Mouse (Mus musculus): ENCODE data around the gene Fkbp15.
"Not testable (repeated sequence)": the region's sequence is repeated elsewhere in the genome, so short reads cannot be mapped to it uniquely, and the experiment has no call there.

The Fkbp15 gene

DNA sequence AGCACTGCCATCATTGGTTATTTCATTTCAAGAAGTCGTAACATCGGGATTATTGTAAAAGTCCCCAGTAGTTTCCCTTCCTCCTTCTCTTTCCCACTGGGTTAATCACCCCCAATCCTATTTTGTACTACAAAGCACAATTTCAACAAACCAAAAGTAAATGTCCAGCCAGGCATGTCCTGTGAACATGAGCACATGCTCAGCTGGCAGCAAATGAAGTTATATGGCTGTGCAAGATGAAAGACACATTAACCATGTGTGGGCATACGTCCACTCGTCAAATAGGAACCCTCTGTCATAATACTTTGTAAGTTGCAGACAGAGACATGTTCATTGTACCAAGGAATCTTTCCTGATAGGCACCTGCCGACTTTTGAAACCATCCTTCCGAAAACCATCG lies 77.4 kb downstream of the Fkbp15 start:
- DNase-seq (ENCODE audit: inconsistent ontology term) = no peak

DNA sequence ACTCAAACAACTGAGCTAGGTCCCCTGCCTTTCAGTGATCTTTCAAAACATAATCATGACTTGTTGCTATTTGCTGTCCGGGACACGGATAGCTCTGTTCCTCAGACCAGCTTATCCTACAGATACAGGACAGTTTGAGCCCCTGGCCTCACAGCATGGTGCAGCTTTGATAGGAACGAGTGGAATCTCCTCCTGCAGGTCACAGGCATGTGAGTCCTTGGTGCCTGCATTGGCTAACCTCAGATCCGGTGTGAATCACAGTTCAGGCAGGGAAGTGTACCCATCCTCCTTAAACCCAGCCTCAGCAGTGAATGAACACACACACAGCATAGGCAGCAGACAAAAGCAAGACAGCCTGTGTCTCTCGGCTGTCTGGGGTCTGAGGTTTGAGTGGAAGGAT lies 79.0 kb downstream of the Fkbp15 start:
- DNase-seq (ENCODE audit: inconsistent ontology term) = peak; percentile 25

DNA sequence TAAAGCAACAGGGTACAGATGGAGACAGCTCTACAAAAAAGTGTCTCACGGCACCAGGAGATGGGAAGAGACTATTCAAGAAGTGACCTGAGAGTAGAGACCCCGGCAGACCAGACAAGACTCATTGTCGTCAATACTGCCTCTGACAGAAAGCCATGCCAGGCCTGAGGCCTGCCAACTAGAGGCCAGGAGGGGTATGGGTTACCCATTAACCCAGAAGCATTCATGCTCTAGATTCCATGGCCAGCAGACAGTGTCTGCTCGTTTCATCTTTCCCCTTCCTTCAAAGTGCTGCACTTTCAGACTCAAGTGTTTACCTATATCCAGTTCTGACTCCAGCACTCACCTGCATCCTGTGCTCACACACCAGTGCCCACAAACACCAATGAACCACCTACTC lies 82.3 kb downstream of the Fkbp15 start:
- DNase-seq (ENCODE audit: inconsistent ontology term) = no peak

DNA sequence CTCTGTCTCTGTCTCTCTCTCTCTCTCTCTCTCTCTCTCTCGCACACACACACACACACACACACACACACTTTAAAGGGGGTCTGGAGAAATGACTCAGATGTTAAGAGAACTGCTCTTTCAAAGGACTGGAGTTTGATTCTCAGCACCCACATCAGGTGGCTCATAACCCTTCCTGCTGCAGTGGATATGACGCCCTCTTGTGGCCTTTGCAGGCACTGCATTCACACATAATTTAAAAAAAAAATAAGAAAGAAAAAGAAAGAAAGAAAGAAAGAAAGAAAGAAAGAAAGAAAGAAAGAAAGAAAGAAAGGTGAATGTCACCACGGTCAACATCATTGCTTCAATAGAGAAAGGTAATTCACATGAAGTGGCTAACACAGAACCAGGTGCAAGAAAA lies 83.1 kb downstream of the Fkbp15 start:
- DNase-seq (ENCODE audit: inconsistent ontology term) = no peak

DNA sequence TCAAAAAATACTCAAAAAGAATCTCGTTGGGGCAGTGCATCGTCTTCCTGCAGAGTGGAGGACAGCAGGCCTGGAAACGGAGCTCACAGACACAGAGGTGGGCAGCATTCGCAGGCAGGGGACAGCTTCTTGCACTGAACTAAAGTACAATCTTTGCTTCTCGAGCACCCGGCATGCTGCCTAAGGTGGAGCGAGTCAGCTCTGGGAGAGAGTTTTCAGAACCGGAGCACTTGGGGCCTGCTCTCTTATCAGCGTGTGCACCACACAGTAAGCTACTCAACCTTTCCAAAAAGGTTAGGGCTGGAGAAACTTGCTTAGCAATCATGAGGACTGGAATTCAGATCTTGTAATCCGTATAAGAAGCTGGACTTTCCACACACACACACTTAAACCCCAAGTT lies 83.7 kb downstream of the Fkbp15 start:
- DNase-seq (ENCODE audit: inconsistent ontology term) = no peak

DNA sequence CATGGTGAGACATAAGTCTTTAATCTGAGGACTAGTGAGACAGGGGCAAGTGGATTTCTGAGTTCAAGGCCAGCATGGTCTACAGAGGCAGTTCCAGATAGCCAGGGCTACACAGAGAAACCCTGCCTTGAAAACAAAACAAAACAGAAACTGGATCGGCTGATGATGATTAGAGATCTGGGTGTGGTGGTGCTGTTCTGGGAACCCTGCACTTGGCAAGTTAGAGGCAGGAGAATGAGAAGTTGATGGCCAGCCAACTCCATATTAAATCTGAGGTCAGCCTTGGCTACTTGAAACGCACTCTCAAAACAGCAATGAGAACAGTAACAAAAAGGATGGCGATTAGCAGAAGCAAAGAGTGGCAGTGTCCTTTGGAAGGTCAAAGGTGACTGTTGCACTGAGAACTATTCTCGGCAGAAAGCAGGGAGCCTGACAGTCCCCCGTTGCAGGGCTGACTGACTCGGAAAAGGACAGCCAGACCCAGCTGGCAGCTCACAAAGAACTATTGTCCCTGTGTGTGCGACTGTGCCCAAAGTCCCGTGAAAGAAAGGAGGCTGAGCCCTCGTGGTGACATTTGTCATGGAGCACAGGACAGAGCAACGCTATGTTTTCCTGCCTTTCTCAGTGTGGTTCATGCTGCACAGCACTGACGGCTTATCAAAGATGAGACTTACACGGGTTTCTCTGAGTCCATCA lies 85.4 kb downstream of the Fkbp15 start:
- peak; percentile 85 for DNase-seq (ENCODE audit: inconsistent ontology term)

DNA sequence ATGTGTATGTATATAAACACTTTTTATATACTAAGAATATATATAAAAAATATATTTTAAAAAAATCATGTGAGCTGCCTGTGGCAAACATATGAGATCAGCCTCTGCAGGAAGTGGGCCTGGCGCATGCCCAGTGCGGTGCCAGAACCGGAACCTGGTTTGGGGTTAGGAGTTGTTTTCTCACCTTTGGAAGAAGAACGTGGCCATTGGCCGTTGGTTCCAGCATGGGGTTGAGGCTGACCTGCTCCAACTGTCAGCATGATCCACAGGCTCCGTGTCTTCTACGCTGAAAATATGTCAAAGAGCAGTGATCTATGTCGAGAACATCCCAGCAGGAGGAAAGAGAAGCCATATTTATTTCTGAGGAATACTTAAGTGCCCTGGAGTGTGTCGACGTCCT lies 86.4 kb downstream of the Fkbp15 start:
- DNase-seq (ENCODE audit: inconsistent ontology term) = no peak

DNA sequence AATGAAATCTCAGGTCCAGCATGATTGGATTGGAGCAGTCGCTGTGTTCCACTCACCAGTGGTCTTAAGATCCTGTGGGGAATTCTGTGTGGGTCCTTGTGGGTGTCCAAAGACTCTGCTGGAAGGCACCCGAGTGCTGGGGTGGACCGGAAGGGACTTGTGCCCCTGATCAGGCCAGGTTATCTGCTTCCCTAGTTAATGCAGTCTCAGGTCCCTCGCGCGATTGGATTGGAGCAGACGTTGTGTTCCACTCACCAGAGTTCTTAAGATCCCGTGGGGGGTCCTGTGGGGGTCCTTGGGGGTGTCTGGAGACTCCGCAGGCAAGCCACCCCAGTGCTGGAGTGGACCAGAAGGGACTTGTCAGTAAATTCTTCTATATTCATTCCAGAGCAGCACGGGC lies 87.7 kb downstream of the Fkbp15 start:
- DNase-seq (ENCODE audit: inconsistent ontology term) = no peak

DNA sequence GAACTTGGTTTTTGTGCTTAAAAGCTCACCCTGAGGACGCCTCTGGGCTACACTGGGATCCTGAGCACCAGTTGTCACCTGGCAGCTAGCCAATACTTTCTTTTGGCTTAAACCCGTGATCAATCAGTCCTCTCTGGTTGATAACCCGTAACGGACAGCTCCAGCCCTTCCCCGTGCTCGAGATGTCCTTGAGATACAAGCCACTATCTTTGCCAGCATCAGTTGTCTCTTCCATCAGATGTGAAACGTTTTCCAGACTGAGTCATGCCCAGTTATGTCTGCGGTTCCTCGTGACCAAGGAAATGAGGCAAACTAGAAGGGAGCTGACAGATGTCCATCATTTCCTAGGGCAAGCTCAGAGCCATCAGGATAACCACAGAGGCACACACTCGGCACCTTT lies 93.2 kb downstream of the Fkbp15 start:
- DNase-seq (ENCODE audit: inconsistent ontology term) = no peak

DNA sequence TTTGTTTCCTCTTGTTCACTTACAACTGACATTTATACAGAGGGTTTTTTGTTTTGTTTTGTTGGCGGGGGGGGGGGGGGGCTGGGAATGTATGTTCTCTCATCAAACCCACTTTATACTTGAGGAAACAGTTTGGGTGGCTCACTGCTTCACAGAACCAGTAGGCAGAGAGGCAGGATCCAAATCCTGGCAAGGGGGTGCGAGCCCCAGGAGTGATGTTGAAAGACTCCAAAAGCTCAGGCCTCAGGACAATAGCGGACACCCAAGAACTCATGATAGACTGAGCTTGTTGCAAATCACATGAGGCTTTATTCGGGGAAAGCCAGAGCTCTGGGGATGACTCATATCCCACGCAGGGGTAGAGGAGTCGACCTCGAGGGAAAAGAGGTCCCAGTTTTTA lies 94.3 kb downstream of the Fkbp15 start:
- not testable (repeated sequence) for DNase-seq (ENCODE audit: inconsistent ontology term)

DNA sequence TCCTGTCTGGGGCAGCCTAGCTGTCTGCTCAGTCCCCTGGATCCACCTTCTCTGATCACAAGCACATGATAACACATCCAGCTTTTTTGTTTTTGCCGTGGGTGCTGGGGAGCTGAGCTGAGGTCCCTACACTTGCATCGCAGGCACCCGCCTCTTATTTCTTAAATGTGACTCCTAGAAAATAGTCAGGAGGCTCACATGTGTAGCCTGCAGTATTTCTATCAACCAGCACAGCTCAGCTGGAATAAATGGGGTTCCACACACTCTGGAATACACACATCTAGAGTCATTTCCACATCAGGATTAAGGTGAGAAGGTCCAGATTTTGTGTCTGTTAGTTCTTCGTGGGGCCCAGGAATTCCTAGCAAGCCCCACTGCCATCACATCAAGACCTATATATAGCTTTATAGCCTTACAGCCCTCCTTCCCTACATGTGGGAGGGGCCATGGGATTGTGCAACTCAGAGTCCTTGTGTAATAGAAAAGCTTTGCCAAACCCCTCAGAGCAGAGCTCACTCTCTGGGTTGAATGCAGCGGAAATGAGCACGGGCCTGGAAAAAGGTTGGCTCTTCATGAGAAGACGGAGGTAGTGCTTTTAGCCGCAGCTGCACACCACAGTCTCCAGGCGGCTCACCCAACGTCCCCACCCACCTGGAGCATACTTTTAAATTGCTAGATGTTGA lies 95.1 kb downstream of the Fkbp15 start:
- no peak for DNase-seq (ENCODE audit: inconsistent ontology term)

DNA sequence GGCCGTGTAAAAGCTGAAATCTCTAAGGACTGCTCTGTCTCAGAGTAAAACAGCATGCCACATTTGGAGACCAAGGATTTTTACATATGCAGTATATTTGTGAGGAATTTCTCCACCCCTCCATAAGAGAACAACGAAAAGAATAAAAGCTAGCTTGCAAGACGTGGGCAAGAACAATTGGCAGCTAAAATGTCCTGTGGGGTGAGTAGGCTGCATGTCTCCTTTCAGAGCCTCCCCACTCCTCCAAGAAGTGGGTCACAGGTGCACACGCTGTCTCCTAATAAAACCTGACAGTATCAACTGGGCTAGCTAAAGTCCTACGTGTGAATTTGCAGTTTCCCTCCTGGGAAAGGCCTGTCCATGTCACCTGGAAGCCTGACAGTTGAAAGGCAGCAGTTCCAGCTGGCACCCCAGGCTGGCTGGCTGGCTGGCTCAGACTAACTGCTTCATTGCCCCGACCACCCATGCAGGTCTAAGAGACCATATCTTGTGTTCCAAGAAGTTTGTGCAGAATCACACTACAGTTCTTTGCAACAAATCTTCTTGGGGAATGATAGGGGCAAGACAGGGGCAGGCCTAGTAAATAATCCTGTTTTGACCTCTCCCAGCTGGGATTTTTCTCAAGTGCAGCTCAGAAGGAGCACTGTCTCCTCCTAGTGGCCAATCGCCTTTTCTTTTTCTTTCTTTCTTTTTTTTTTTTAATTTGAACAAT lies 97.1 kb downstream of the Fkbp15 start:
- DNase-seq (ENCODE audit: inconsistent ontology term) = peak; percentile 36

DNA sequence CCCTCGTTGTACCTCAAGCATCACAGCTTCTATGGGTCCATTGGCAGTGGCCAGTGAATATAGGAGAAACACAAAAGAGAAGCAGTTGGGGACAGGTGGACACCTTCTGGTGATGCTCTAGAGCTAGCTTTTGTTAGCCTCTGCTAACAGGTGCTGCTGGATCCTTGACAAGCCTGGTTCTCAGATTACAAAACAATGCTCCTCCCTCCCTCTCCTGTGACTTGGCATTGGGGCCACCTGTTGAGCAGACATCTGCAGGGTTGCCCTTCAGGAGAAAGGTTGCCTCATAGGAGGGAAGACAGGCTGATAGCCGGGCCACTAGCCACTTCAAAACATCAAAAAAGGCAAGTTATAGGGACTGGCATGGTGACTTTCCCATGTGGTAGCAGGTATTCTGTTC lies 98.1 kb downstream of the Fkbp15 start, which contains the start of gene Slc31a2:
Slc31a2 (plus strand) TSS at position 287 of the 400 bp plus-strand sequence.
- DNase-seq (ENCODE audit: inconsistent ontology term) = no peak

DNA sequence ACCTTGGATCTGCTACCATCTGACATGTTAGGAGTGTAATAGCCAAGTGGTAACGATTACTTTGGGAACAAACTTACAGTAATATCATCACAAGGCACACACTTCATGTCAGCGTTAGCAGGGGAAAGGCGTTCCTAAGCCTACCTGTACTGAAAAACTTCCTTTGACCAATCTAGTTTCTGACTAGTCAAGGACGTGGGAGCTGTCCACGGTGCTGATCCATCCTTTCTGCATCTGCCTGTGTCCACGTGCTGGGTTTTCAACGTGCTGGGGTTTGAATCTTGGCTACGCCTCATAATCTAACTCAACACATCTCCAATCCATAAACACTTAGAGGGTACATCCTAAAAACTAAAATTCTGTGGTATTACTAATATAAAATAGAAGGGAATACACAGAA lies 103.4 kb downstream of the Fkbp15 start:
- DNase-seq (ENCODE audit: inconsistent ontology term) = no peak

DNA sequence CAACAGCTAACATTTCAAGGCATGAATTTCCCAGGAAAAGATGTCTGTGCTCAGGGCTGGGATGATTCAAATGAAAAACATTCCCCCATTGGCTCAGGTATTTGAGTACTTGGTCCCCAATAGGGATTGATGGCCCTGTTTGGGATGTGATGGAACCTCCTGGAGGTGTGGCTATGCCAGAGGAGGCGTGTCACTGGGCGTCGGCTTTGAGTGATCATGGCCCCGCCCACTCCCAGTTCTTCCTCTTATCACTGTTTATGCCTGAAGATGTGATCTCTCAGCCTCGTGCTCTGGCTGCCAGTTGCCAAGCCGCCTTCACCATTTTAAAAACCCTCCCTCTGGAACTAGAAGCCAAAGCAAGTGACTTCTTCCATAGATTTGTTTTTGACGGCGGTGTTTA lies 105.8 kb downstream of the Fkbp15 start:
- no peak for DNase-seq (ENCODE audit: inconsistent ontology term)

DNA sequence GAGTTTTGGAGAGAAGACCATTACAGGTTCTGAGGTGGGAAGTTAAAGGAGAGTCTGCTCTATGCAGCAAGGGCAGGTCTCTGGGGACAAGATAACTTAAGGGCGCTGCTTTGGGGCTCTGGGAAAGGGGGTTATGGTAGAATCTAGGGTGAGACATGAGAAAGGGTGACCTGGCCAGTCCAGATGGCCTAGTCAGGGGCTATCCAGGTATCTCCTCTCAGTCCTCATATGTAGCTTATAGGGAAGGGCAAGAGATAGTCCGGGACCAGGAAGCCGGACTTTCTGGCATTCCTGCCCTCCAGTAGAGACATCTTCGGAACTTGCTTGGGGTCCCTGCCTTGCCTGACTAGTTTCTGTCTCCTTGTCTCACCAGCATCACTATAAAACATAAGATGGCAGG lies 108.6 kb downstream of the Fkbp15 start:
- DNase-seq (ENCODE audit: inconsistent ontology term) = no peak

DNA sequence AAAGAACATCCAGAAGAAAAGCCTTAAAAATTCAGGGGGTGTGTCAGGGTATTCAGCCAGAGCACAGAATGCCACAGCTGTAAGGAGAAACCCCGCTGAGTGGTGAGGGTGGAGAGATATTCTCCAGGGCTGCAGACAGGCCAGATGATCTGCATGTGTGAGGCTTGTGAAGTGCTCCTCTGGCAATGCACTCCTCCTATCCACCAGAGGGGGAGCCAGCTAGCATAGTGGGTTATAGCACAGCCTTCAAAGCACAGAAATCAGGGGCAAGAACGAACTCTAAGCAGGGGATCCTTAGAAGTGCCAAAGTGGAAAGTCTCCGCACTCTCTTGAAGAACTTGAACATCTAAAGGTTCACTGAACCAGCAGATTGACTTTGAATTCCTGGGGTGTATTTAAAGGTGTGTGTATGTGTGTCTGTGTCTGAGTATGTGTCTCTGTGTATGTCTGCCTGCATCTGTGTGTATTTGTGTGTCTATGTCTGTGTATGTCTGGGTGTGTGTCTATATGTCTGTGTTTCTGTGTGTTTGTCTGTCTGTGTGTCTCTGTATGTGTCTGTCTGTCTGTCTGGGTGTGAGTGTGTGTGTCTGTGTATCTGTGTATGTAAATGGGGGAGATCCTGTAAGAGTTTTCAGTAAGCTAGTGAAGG lies 109.3 kb downstream of the Fkbp15 start:
- DNase-seq (ENCODE audit: inconsistent ontology term) = no peak

Measured in Muller cell, postnatal 12 days (primary cell).